Mouse (Mus musculus): ENCODE measurements at regions not wholly inside any gene's neighbourhood (a gene's known extent, or its start where the extent isn't known, plus 50 kb on each side); places are given as distances from the start of the nearest gene placed in this dataset.

- TF ChIP-seq CTCF (IDR thresholded peaks at IDR 0.05; ENCODE audit: low read depth, low read length) (no peak), POLR2A (IDR thresholded peaks at IDR 0.05; ENCODE audit: extremely low read depth, insufficient read depth, low read length) (no peak)
Observed at GRCm38 (mm10) chr2:159414599-159414998, 620.0 kb downstream of the Dhx35 start.
